Mouse (Mus musculus) MN1 (cell line): ENCODE data around the gene Arhgap19.

ENCODE experiments used
- DNase-seq: peaks from one replicate; pipeline ENCODE4 v3.0.0-alpha.2; 2016; ENCODE audit warnings: low spot score

Arhgap19 gene

GRCm38 (mm10) chr19:41800451-41800850 lies 1.4 kb downstream of the Arhgap19 start:
- no peak for DNase-seq

- DNase-seq, result no peak
Measured at GRCm38 (mm10) chr19:41797536-41797935, 4.3 kb downstream of the Arhgap19 start.

- no peak for DNase-seq
Measured at GRCm38 (mm10) chr19:41796789-41797327, 5.0 kb downstream of the Arhgap19 start.

- DNase-seq, result no peak
Measured at GRCm38 (mm10) chr19:41796148-41796760, 5.6 kb downstream of the Arhgap19 start.

- DNase-seq, result no peak
Measured at GRCm38 (mm10) chr19:41794901-41795300, 6.9 kb downstream of the Arhgap19 start.

GRCm38 (mm10) chr19:41794017-41794416 lies 7.8 kb downstream of the Arhgap19 start:
- no peak for DNase-seq

- no peak for DNase-seq
Measured at GRCm38 (mm10) chr19:41792934-41793486, 8.8 kb downstream of the Arhgap19 start.

- DNase-seq, result no peak
Measured at GRCm38 (mm10) chr19:41791384-41791783, 10.5 kb downstream of the Arhgap19 start.

GRCm38 (mm10) chr19:41789110-41789961 lies 12.5 kb downstream of the Arhgap19 start:
- DNase-seq, result no peak

- no peak for DNase-seq
Measured at GRCm38 (mm10) chr19:41786896-41787295, 15.0 kb downstream of the Arhgap19 start.

GRCm38 (mm10) chr19:41777514-41777913 lies 24.3 kb downstream of the Arhgap19 start:
- DNase-seq, result peak; percentile 27

- DNase-seq, result no peak
Measured at GRCm38 (mm10) chr19:41768711-41769110, 33.1 kb downstream of the Arhgap19 start.

- no peak for DNase-seq
Measured at GRCm38 (mm10) chr19:41766628-41767027, 35.2 kb downstream of the Arhgap19 start.

GRCm38 (mm10) chr19:41763870-41764660 lies 37.8 kb downstream of the Arhgap19 start:
- DNase-seq, result peak; percentile 82

GRCm38 (mm10) chr19:41761529-41761928 lies 40.3 kb downstream of the Arhgap19 start:
- peak; percentile 32 for DNase-seq

GRCm38 (mm10) chr19:41759765-41760164 lies 42.1 kb downstream of the Arhgap19 start:
- DNase-seq, result peak; percentile 15

GRCm38 (mm10) chr19:41759270-41759669 lies 42.6 kb downstream of the Arhgap19 start:
- DNase-seq, result no peak

- DNase-seq, result no peak
Measured at GRCm38 (mm10) chr19:41754760-41755159, 47.1 kb downstream of the Arhgap19 start.

- DNase-seq, result no peak
Measured at GRCm38 (mm10) chr19:41751906-41752305, 49.9 kb downstream of the Arhgap19 start.

- peak; percentile 62 for DNase-seq
Measured at GRCm38 (mm10) chr19:41747436-41747835, 54.4 kb downstream of the Arhgap19 start.

GRCm38 (mm10) chr19:41745941-41746557 lies 55.8 kb downstream of the Arhgap19 start:
- no peak for DNase-seq
